Mouse (Mus musculus) E14TG2a.4 (cell line): ENCODE measurements at regions not wholly inside any gene's neighbourhood (a gene's known extent, or its start where the extent isn't known, plus 50 kb on each side); places are given as distances from the start of the nearest gene placed in this dataset.

Experiments
- CTCF ChIP-seq: conservative IDR thresholded peaks from 2 replicates; pipeline ENCODE4 v1.5.1; 2014; ENCODE audit warnings: low read length
- NANOG ChIP-seq: IDR thresholded peaks from 2 replicates; pipeline ENCODE4 v1.6.1; 2014; ENCODE audit warnings: borderline replicate concordance, low read length, mixed read lengths
- POU5F1 ChIP-seq: IDR thresholded peaks from 2 replicates; pipeline ENCODE4 v1.6.1; 2014; ENCODE audit warnings: low read length, borderline replicate concordance

- TF ChIP-seq CTCF (no peak), POU5F1 (no peak), NANOG (no peak)
These were observed 196.4 kb downstream of the Map2k6 start for GRCm38 (mm10) chr11:110595266-110595862.
